Mouse (Mus musculus) liver, embryonic 18 days (tissue): Measurements from ENCODE around the gene Robo2. TPM values are rescaled to one million over a fixed set of nuclear protein-coding genes. Genes with fewer than 3 reads are reported as not detected.

Experiments used
- polyA plus RNA-seq: library from polyadenylated mRNA; depleted of rRNA; stranded (reverse); fragments of >200 nt; gene quantifications from 2 replicates; pipeline ENCODE4 v1.2.3, GENCODE M21; 2012; rRNA removed

The Robo2 gene
- 2.5 and 2.6 TPM in 2 replicates for polyA plus RNA-seq

GRCm38 (mm10) chr16:74411481-74412251 is at the start of gene Robo2:
Gene Robo2 (minus strand): TSS chr16:74411825.

